Mouse (Mus musculus) forebrain, postnatal 0 days (tissue): ENCODE results near the gene Pot1a. TPM values are rescaled to one million over a fixed set of nuclear protein-coding genes. Genes with fewer than 3 reads are reported as not detected.
A peak's percentile ranks its signal among the peaks of the same experiment; 100 is the strongest.

Source experiments
- ATAC-seq: fragments of 200-750 bp; cut with Nextera tagmentation; 2 replicates; pipeline ENCODE4 v1.8.0; 2017; ENCODE audit warnings: mild to moderate bottlenecking, moderate library complexity
- DNase-seq: peaks from one replicate; pipeline ENCODE4 v3.0.0-alpha.2; 2015
- H3K27ac ChIP-seq: fragments of 300-500 bp; sonication (generic); 2 replicates; pipeline ENCODE4 v1.5.1; 2014; ENCODE audit warnings: low read depth, mild to moderate bottlenecking, antibody characterized with exemption, low read length, moderate library complexity, mixed read lengths
- H3K27me3 ChIP-seq: fragments of 300-500 bp; sonication (generic); 2 replicates; pipeline ENCODE4 v1.6.1; 2014; ENCODE audit warnings: mild to moderate bottlenecking, low read length, mixed read lengths; ENCODE audit not compliant: insufficient read depth
- H3K36me3 ChIP-seq: fragments of 300-500 bp; sonication (generic); 2 replicates; pipeline ENCODE4 v1.6.1; 2014; ENCODE audit warnings: mild to moderate bottlenecking, moderate library complexity; ENCODE audit not compliant: insufficient read depth
- H3K4me1 ChIP-seq: fragments of 300-500 bp; sonication (generic); 2 replicates; pipeline ENCODE4 v1.6.1; 2014; ENCODE audit warnings: antibody characterized with exemption; ENCODE audit not compliant: insufficient read depth
- H3K4me2 ChIP-seq: fragments of 300-500 bp; sonication (generic); 2 replicates; pipeline ENCODE4 v1.6.1; 2014; ENCODE audit warnings: low read depth, mild to moderate bottlenecking, moderate library complexity
- H3K4me3 ChIP-seq: fragments of 300-500 bp; sonication (generic); 2 replicates; pipeline ENCODE4 v1.5.1; 2014; ENCODE audit warnings: low read depth, low read length, mixed read lengths
- H3K9ac ChIP-seq: fragments of 300-500 bp; sonication (generic); 2 replicates; pipeline ENCODE4 v1.6.1; 2014; ENCODE audit warnings: mild to moderate bottlenecking
- H3K9me3 ChIP-seq: fragments of 300-500 bp; sonication (generic); 2 replicates; pipeline ENCODE4 v1.6.1; 2016; ENCODE audit warnings: low read length
- CTCF ChIP-seq: sonication (generic); IDR thresholded peaks from 2 replicates; pipeline ENCODE4 v1.5.1; 2016; ENCODE audit warnings: antibody characterized with exemption, control low read depth, low read depth
- WGBS: fragments of 180-500 bp; shearing (Covaris S2); extraction: QIAGEN DNeasy Blood & Tissue Kit; methylation state at CpG from one replicate; pipeline ENCODE4 v1.1.7; 2014; 5-methylcytosine and 5-hydroxymethylcytosine counted together
- polyA plus RNA-seq: library from polyadenylated mRNA; unstranded; fragments of >200 nt; fragmentation: Nextera tagmentation; extraction: Ambion mirVana; gene quantifications from 2 replicates; pipeline ENCODE4 v1.2.1, GENCODE M21; 2015
- total RNA-seq: library from RNA; depleted of rRNA; stranded (reverse); fragments of >200 nt; gene quantifications from 2 replicates; pipeline ENCODE4 v1.2.3, GENCODE M21; 2014; rRNA removed

Gene Pot1a
- total RNA-seq = 23.5 and 26.3 TPM in 2 replicates
- polyA plus RNA-seq = 13.5 and 16.5 TPM in 2 replicates

- no peaks in the 10 kb centered on the region for H3K36me3 ChIP-seq
- H3K4me2 ChIP-seq = peak within 1 kb of the TSS; percentile 60
- ATAC-seq (peak; percentile 99), DNase-seq (peak; percentile 98)
- no peaks in the 10 kb centered on the region for H3K9me3 ChIP-seq
- WGBS = under 1% methylated on average over 34 of the region's 34 CpGs
- H3K9ac ChIP-seq = peak within 1 kb of the TSS; percentile 62
- peak within 1 kb of the TSS; percentile 89 for H3K27ac ChIP-seq
- H3K27me3 ChIP-seq = no peaks in the 10 kb centered on the region
- H3K4me3 ChIP-seq = peak within 1 kb of the TSS; percentile 60
- no peak for TF ChIP-seq CTCF
- no peaks in the 10 kb centered on the region; the same call in 1 of the 2 replicates for H3K4me1 ChIP-seq
These were observed at the start of gene Pot1a for GRCm38 (mm10) chr6:25808806-25809495. TSS of gene Pot1a (minus strand) at chr6:25809246.

- Histone ChIP-seq H3K4me1 (no peaks in the 10 kb centered on the region), H3K27me3 (no peaks in the 10 kb centered on the region), H3K27ac (no peak overlapping the region), H3K4me2 (no peak overlapping the region), H3K9ac (no peak overlapping the region), H3K9me3 (no peaks in the 10 kb centered on the region), H3K4me3 (no peak overlapping the region), H3K36me3 (no peaks in the 10 kb centered on the region)
- DNase-seq = no peak
- no peak for ATAC-seq
- 24% methylated on average over 2 of the region's 2 CpGs for WGBS
- no peak for TF ChIP-seq CTCF
These were observed 27.2 kb upstream of the Pot1a start for GRCm38 (mm10) chr6:25836261-25836660.

- no peak for ATAC-seq
- no peak for TF ChIP-seq CTCF
- Histone ChIP-seq H3K9me3 (no peaks in the 10 kb centered on the region), H3K27ac (no peak overlapping the region), H3K4me1 (no peaks in the 10 kb centered on the region; the same call in 1 of the 2 replicates), H3K4me2 (no peak overlapping the region), H3K27me3 (no peaks in the 10 kb centered on the region), H3K36me3 (no peaks in the 10 kb centered on the region), H3K4me3 (no peak overlapping the region), H3K9ac (no peak overlapping the region)
- no peak for DNase-seq
- 88% methylated on average over 3 of the region's 3 CpGs for WGBS
These were observed 3.0 kb downstream of the Pot1a start for GRCm38 (mm10) chr6:25806021-25806420.

- Histone ChIP-seq H3K4me2 (no peak overlapping the region), H3K27ac (no peak overlapping the region), H3K27me3 (no peaks in the 10 kb centered on the region), H3K9me3 (no peaks in the 10 kb centered on the region), H3K4me3 (no peak overlapping the region), H3K36me3 (no peaks in the 10 kb centered on the region), H3K9ac (no peak overlapping the region), H3K4me1 (no peaks in the 10 kb centered on the region; the same call in 1 of the 2 replicates)
- no peak for TF ChIP-seq CTCF
- WGBS = 57% methylated on average over 3 of the region's 3 CpGs
- no peak for DNase-seq
- ATAC-seq = no peak
These were observed 6.8 kb downstream of the Pot1a start for GRCm38 (mm10) chr6:25802269-25802668.

- no peak for ATAC-seq
- Histone ChIP-seq H3K9me3 (no peaks in the 10 kb centered on the region), H3K4me1 (no peaks in the 10 kb centered on the region), H3K27me3 (no peaks in the 10 kb centered on the region), H3K9ac (no peak overlapping the region), H3K4me3 (no peak overlapping the region), H3K27ac (no peak overlapping the region), H3K4me2 (no peak overlapping the region), H3K36me3 (no peaks in the 10 kb centered on the region)
- DNase-seq = no peak
- TF ChIP-seq CTCF = no peak
- 90% methylated on average over 6 of the region's 6 CpGs for WGBS
These were observed 7.8 kb downstream of the Pot1a start for GRCm38 (mm10) chr6:25801230-25801629.

- H3K9me3 ChIP-seq = no peaks in the 10 kb centered on the region
- no peak overlapping the region for H3K9ac ChIP-seq
- H3K4me2 ChIP-seq = no peak overlapping the region
- peaks cover 4% of the 10 kb centered on the region; the same call in 1 of the 2 replicates for H3K36me3 ChIP-seq
- DNase-seq (no peak), ATAC-seq (no peak)
- H3K27me3 ChIP-seq = no peaks in the 10 kb centered on the region
- no peak overlapping the region for H3K27ac ChIP-seq
- 86% methylated on average over 3 of the region's 3 CpGs for WGBS
- no peaks in the 10 kb centered on the region for H3K4me1 ChIP-seq
- TF ChIP-seq CTCF = no peak
- H3K4me3 ChIP-seq = no peak overlapping the region
These were observed 40.8 kb downstream of the Pot1a start for GRCm38 (mm10) chr6:25768238-25768637.

GRCm38 (mm10) chr6:25767552-25767951 lies 41.5 kb downstream of the Pot1a start:
- no peak overlapping the region; the same call in 1 of the 2 replicates for H3K4me3 ChIP-seq
- peaks cover 6% of the 10 kb centered on the region; the same call in 1 of the 2 replicates for H3K36me3 ChIP-seq
- no peak for TF ChIP-seq CTCF
- H3K4me1 ChIP-seq = no peaks in the 10 kb centered on the region
- WGBS = 77% methylated on average over 8 of the region's 8 CpGs
- H3K4me2 ChIP-seq = 0 out of 2 replicates have a peak overlapping the region, but pooled peaks have one; percentile 1
- no peak for DNase-seq
- H3K9me3 ChIP-seq = no peaks in the 10 kb centered on the region
- H3K9ac ChIP-seq = peak overlapping the region; percentile 25; the same call in 1 of the 2 replicates
- no peak overlapping the region for H3K27ac ChIP-seq
- H3K27me3 ChIP-seq = no peaks in the 10 kb centered on the region
- no peak for ATAC-seq
